Mouse (Mus musculus) lung, embryonic 16.5 days (tissue): ENCODE data around the gene Rnf130. TPM values are rescaled to one million over a fixed set of nuclear protein-coding genes. Genes with fewer than 3 reads are reported as not detected.

Source experiments
- ATAC-seq: fragments of 200-750 bp; cut with Nextera tagmentation; 2 replicates; pipeline ENCODE4 v1.8.0; 2017; ENCODE audit warnings: low read depth, mild to moderate bottlenecking, moderate library complexity
- H3K27ac ChIP-seq: fragments of 300-500 bp; sonication (generic); 2 replicates; pipeline ENCODE4 v1.5.1; 2014; ENCODE audit warnings: mild to moderate bottlenecking, control low read depth, low read length
- H3K27me3 ChIP-seq: fragments of 300-500 bp; sonication (generic); 2 replicates; pipeline ENCODE4 v1.6.1; 2014; ENCODE audit warnings: low read depth, low read length, mixed read lengths; ENCODE audit not compliant: control insufficient read depth, insufficient read depth
- H3K36me3 ChIP-seq: fragments of 300-500 bp; sonication (generic); 2 replicates; pipeline ENCODE4 v1.6.1; 2014; ENCODE audit warnings: low read length; ENCODE audit not compliant: control insufficient read depth, insufficient read depth
- H3K4me1 ChIP-seq: fragments of 300-500 bp; sonication (generic); replicated peaks from 2 replicates; pipeline ENCODE4 v1.6.1; 2014; ENCODE audit warnings: low read length, mixed read lengths; ENCODE audit not compliant: control insufficient read depth, insufficient read depth
- H3K4me2 ChIP-seq: fragments of 300-500 bp; sonication (generic); 2 replicates; pipeline ENCODE4 v1.6.1; 2014; ENCODE audit warnings: low read depth, low read length, control low read depth
- H3K4me3 ChIP-seq: fragments of 300-500 bp; sonication (generic); 2 replicates; pipeline ENCODE4 v1.5.1; 2014; ENCODE audit warnings: mild to moderate bottlenecking, low read length, control low read depth
- H3K9ac ChIP-seq: fragments of 300-500 bp; sonication (generic); 2 replicates; pipeline ENCODE4 v1.6.1; 2014; ENCODE audit warnings: low read length, control low read depth
- H3K9me3 ChIP-seq: fragments of 300-500 bp; sonication (generic); 2 replicates; pipeline ENCODE4 v1.6.1; 2016; ENCODE audit warnings: low read length; ENCODE audit not compliant: control insufficient read depth
- WGBS: fragments of 180-500 bp; shearing (Covaris S2); extraction: QIAGEN DNeasy Blood & Tissue Kit; methylation state at CpG from one replicate; pipeline ENCODE4 v1.1.7; 2014; 5-methylcytosine and 5-hydroxymethylcytosine counted together
- polyA plus RNA-seq: library from polyadenylated mRNA; unstranded; fragments of >200 nt; fragmentation: Nextera tagmentation; extraction: Ambion mirVana; gene quantifications from 2 replicates; pipeline ENCODE4 v1.2.1, GENCODE M21; 2015

Rnf130 gene
- polyA plus RNA-seq, 1 experiment from 2014 or later: 38.3 TPM

- H3K27ac ChIP-seq: no peak overlapping the region
These were observed 107.1 kb downstream of the Rnf130 start for GRCm38 (mm10) chr11:50132265-50132664.

GRCm38 (mm10) chr11:50134136-50134859 is 109.2 kb downstream of the Rnf130 start:
- H3K4me2 ChIP-seq: no peak overlapping the region
- no peak overlapping the region for H3K9ac ChIP-seq

More at GRCm38 (mm10) chr11:50132265-50132664, 107.1 kb downstream of the Rnf130 start:
- peak overlapping the region; percentile 93 for H3K4me2 ChIP-seq
- H3K9me3 ChIP-seq: no peaks in the 10 kb centered on the region
- peaks cover 8% of the 10 kb centered on the region for H3K36me3 ChIP-seq
- peaks cover 15% of the 10 kb centered on the region; the same call in 1 of the 2 replicates for H3K4me1 ChIP-seq
- peak overlapping the region; percentile 85 for H3K4me3 ChIP-seq
- H3K27me3 ChIP-seq: no peaks in the 10 kb centered on the region
- 78% methylated on average over 6 of the region's 6 CpGs for WGBS
- ATAC-seq: no peak
- peak overlapping the region; percentile 99 for H3K9ac ChIP-seq

GRCm38 (mm10) chr11:50138206-50138822 is 113.2 kb downstream of the Rnf130 start:
- no peak overlapping the region for H3K9ac ChIP-seq
- peaks cover 32% of the 10 kb centered on the region for H3K36me3 ChIP-seq
- WGBS: 50% methylated on average over 10 of the region's 10 CpGs
- no peaks in the 10 kb centered on the region for H3K27me3 ChIP-seq
- H3K4me3 ChIP-seq: no peak overlapping the region
- H3K4me2 ChIP-seq: no peak overlapping the region
- H3K27ac ChIP-seq: no peak overlapping the region
- ATAC-seq: no peak
- H3K4me1 ChIP-seq: peaks cover 7% of the 10 kb centered on the region; the same call in 1 of the 2 replicates
- no peaks in the 10 kb centered on the region for H3K9me3 ChIP-seq

More at GRCm38 (mm10) chr11:50134136-50134859, 109.2 kb downstream of the Rnf130 start:
- WGBS: 46% methylated on average over 10 of the region's 10 CpGs
- Histone ChIP-seq H3K27me3 (no peaks in the 10 kb centered on the region), H3K4me3 (no peak overlapping the region), H3K36me3 (peaks cover 9% of the 10 kb centered on the region), H3K4me1 (peaks cover 15% of the 10 kb centered on the region; the same call in 1 of the 2 replicates), H3K9me3 (no peaks in the 10 kb centered on the region), H3K27ac (peak overlapping the region; percentile 69)
- ATAC-seq: no peak

- H3K27ac ChIP-seq: no peak overlapping the region
- no peak overlapping the region for H3K9ac ChIP-seq
- no peak overlapping the region for H3K4me2 ChIP-seq
- no peaks in the 10 kb centered on the region for H3K27me3 ChIP-seq
- 69% methylated on average over 7 of the region's 7 CpGs for WGBS
- H3K9me3 ChIP-seq: no peaks in the 10 kb centered on the region
- no peak for ATAC-seq
- H3K4me3 ChIP-seq: no peak overlapping the region
- H3K4me1 ChIP-seq: peaks cover 2% of the 10 kb centered on the region; the same call in 1 of the 2 replicates
- H3K36me3 ChIP-seq: peaks cover 36% of the 10 kb centered on the region
These were observed 114.4 kb downstream of the Rnf130 start for GRCm38 (mm10) chr11:50139571-50139970.

DNA sequence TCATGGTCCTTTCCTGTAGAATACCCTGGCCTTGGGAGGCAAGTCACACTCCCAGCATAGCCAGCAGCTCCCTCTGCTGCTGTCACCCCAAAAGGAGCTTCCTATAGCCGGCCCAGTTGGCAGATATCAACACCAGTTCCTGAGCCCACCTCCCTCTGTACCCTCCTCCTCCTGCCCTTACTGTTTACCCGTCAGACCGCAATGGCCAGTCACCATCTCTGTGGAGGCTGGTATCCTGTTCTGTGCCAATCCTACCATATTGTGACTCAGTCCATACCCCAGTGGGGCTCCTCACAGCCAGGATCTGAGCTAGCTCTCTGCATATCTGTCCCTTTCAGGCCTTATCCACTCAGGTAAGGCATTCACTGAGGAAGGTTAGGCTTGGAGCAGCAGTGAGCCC is 120.4 kb downstream of the Rnf130 start:
- H3K4me3 ChIP-seq: no peak overlapping the region
- H3K9ac ChIP-seq: no peak overlapping the region
- no peaks in the 10 kb centered on the region for H3K4me1 ChIP-seq
- no peak overlapping the region for H3K27ac ChIP-seq
- H3K27me3 ChIP-seq: no peaks in the 10 kb centered on the region
- H3K36me3 ChIP-seq: peaks cover 48% of the 10 kb centered on the region
- no peak overlapping the region for H3K4me2 ChIP-seq
- 87% methylated on average over 3 of the region's 3 CpGs for WGBS
- H3K9me3 ChIP-seq: no peaks in the 10 kb centered on the region
- no peak for ATAC-seq

DNA sequence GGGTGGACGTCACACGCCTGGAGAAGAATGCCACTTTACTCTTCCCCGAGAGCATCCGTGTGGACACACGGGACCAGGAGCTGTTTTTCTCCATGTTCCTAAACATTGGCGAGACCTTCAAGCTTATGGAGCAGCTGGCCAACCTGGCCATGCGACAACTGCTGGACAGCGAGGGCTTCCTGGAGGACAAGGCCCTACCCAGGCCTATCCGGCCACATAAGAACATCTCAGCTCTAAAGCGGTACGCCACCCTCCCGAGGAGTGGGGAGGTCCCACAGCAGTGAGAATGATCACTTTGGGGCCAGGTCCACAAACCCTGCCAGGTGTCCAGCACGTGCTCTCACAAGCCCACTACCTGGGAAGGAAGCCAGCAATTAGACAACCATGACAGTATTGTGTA is 121.0 kb downstream of the Rnf130 start:
- 93% methylated on average over 13 of the region's 13 CpGs for WGBS
- H3K4me3 ChIP-seq: no peak overlapping the region
- no peaks in the 10 kb centered on the region for H3K4me1 ChIP-seq
- ATAC-seq: no peak
- H3K9ac ChIP-seq: no peak overlapping the region
- H3K36me3 ChIP-seq: peaks cover 47% of the 10 kb centered on the region
- H3K27me3 ChIP-seq: no peaks in the 10 kb centered on the region
- no peaks in the 10 kb centered on the region for H3K9me3 ChIP-seq
- no peak overlapping the region for H3K27ac ChIP-seq
- H3K4me2 ChIP-seq: no peak overlapping the region

DNA sequence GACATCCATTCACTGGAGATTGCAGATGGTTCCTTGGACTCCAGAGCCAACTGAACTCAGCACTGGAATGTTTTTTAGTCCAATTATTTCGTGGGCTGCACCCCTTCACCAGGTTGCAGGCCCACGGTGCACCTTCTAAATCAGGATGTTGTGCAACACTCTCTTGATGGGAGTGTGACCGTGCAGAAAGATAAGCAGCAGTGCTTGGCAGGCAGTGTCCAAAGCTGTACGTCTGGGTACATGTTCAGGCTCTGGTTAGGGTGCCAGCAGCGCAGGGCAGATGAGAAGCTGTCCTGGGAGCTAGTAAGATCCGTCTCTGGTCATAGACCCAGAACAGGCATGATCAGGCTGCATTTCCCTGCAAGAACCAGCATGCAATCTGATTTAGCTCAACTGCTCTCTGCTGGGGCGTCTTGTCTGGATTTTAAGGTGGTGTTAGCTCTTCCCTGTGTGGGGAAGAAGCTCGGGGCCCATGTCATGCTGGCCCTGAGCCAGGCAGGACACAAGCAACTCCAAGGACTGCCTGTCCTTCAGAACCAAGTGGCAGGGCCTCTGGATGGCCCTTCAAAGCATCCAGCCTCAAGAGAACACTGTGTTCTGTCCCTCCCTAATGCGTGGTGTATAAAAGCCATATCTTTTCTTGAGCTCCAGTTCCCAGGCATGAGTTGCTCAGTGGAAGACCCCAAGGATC is 122.3 kb downstream of the Rnf130 start:
- Histone ChIP-seq H3K4me2 (no peak overlapping the region), H3K36me3 (peaks cover 42% of the 10 kb centered on the region), H3K4me1 (no peaks in the 10 kb centered on the region), H3K9me3 (no peaks in the 10 kb centered on the region), H3K9ac (no peak overlapping the region), H3K4me3 (no peak overlapping the region), H3K27me3 (no peaks in the 10 kb centered on the region), H3K27ac (no peak overlapping the region)
- 62% methylated on average over 9 of the region's 9 CpGs for WGBS
- no peak for ATAC-seq

DNA sequence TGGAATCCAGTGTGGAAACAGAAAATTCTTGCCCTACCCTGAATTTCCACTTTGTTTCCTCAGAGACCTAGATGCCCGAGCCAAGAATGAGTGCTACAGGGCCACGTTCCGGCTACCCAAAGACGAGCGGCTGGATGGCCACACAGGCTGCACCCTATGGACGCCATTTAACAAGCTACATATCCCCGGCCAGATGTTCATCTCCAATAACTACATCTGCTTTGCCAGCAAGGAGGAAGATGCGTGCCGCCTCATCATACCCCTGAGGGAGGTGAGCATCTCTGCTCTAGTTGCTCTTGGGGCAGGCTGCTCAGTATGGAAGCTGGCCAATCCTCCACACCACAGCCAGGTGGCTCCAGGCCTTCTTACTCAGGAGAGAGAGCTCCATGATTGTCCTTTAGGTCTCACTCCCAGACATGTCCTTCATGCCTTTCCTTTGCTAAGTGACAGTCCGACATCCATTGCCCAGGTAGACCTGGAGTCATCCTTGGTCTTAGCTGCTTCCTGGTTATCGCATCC is 122.9 kb downstream of the Rnf130 start:
- peaks cover 41% of the 10 kb centered on the region for H3K36me3 ChIP-seq
- H3K27ac ChIP-seq: no peak overlapping the region
- no peak for ATAC-seq
- H3K4me3 ChIP-seq: no peak overlapping the region
- H3K27me3 ChIP-seq: no peaks in the 10 kb centered on the region
- H3K9ac ChIP-seq: no peak overlapping the region
- no peaks in the 10 kb centered on the region for H3K9me3 ChIP-seq
- 95% methylated on average over 11 of the region's 11 CpGs for WGBS
- no peaks in the 10 kb centered on the region for H3K4me1 ChIP-seq
- no peak overlapping the region for H3K4me2 ChIP-seq

DNA sequence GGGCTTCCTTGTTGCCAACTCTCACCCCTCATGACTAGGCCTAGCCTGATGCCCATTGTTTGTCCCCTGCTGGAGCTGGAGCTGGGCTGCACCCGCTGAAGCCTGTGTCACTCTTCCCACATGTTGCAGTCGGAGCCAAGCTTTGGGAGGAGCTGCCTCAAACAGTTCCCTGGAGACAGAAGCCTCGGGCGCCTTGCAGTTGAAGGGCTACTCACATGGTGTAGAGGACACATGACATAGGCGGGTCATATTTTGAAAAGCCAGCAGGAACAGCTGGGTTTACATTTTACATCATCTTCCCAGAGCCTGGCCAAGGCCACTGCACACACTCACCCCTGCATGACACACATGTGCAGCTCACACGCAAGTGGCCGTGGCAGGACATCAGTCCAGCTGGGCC is 124.1 kb downstream of the Rnf130 start:
- no peak overlapping the region for H3K4me2 ChIP-seq
- H3K27ac ChIP-seq: no peak overlapping the region
- 68% methylated on average over 7 of the region's 7 CpGs for WGBS
- no peak overlapping the region for H3K4me3 ChIP-seq
- no peak for ATAC-seq
- H3K27me3 ChIP-seq: no peaks in the 10 kb centered on the region
- H3K36me3 ChIP-seq: peaks cover 36% of the 10 kb centered on the region
- H3K9ac ChIP-seq: no peak overlapping the region
- H3K4me1 ChIP-seq: no peaks in the 10 kb centered on the region
- no peaks in the 10 kb centered on the region for H3K9me3 ChIP-seq
